Mouse (Mus musculus): ENCODE measurements around the gene Commd9.

Commd9 gene

GRCm38 (mm10) chr2:101885768-101886438 is at the start of gene Commd9:
Commd9 (plus strand) TSS chr2:101886247.
- DNase-seq (ENCODE audit: low spot score in 2 of 2): peak; percentile 90 to 94

- DNase-seq (ENCODE audit: low spot score in 2 of 2): no peak
Observed at GRCm38 (mm10) chr2:101842756-101843155, 43.3 kb upstream of the Commd9 start.

- no peak for DNase-seq (ENCODE audit: low spot score in 2 of 2)
Observed at GRCm38 (mm10) chr2:101854792-101855191, 31.3 kb upstream of the Commd9 start.

GRCm38 (mm10) chr2:101856174-101856573 is 29.9 kb upstream of the Commd9 start:
- no peak for DNase-seq (ENCODE audit: low spot score in 2 of 2)

- DNase-seq (ENCODE audit: low spot score in 2 of 2): no peak
Observed at GRCm38 (mm10) chr2:101860920-101861485, 25.0 kb upstream of the Commd9 start.

- no peak for DNase-seq (ENCODE audit: low spot score in 2 of 2)
Observed at GRCm38 (mm10) chr2:101862219-101863123, 23.6 kb upstream of the Commd9 start.

- no peak for DNase-seq (ENCODE audit: low spot score in 2 of 2)
Observed at GRCm38 (mm10) chr2:101868683-101869082, 17.4 kb upstream of the Commd9 start.

GRCm38 (mm10) chr2:101871179-101871578 is 14.9 kb upstream of the Commd9 start:
- no peak for DNase-seq (ENCODE audit: low spot score in 2 of 2)

GRCm38 (mm10) chr2:101881471-101882162 is 4.4 kb upstream of the Commd9 start:
- no peak for DNase-seq (ENCODE audit: low spot score in 2 of 2)

- no peak for DNase-seq (ENCODE audit: low spot score in 2 of 2)
Observed at GRCm38 (mm10) chr2:101882998-101883397, 3.0 kb upstream of the Commd9 start, which contains the start of gene Prr5l. Prr5l (minus strand) TSS chr2:101883027.

GRCm38 (mm10) chr2:101884286-101884685 is 1.8 kb upstream of the Commd9 start:
- DNase-seq (ENCODE audit: low spot score in 2 of 2): no peak

GRCm38 (mm10) chr2:101888886-101889285 is 2.8 kb downstream of the Commd9 start:
- DNase-seq (ENCODE audit: low spot score in 2 of 2): no peak

GRCm38 (mm10) chr2:101891143-101891542 is 5.1 kb downstream of the Commd9 start:
- no peak for DNase-seq (ENCODE audit: low spot score in 2 of 2)

GRCm38 (mm10) chr2:101894126-101894525 is 8.1 kb downstream of the Commd9 start:
- DNase-seq (ENCODE audit: low spot score in 2 of 2): no peak

GRCm38 (mm10) chr2:101896425-101897204 is 10.6 kb downstream of the Commd9 start:
- DNase-seq (ENCODE audit: low spot score in 2 of 2): no peak

GRCm38 (mm10) chr2:101902196-101902595 is 16.1 kb downstream of the Commd9 start:
- DNase-seq (ENCODE audit: low spot score in 2 of 2): no peak

- peak; percentile 69 to 78 for DNase-seq (ENCODE audit: low spot score in 2 of 2)
Observed at GRCm38 (mm10) chr2:101905534-101906378, 19.7 kb downstream of the Commd9 start.

GRCm38 (mm10) chr2:101906379-101906690 is 20.3 kb downstream of the Commd9 start:
- no peak for DNase-seq (ENCODE audit: low spot score in 2 of 2)

GRCm38 (mm10) chr2:101907386-101908022 is 21.5 kb downstream of the Commd9 start:
- DNase-seq (ENCODE audit: low spot score in 2 of 2): peak in 1 of 2 experiments; percentile 45

GRCm38 (mm10) chr2:101908773-101909172 is 22.7 kb downstream of the Commd9 start:
- peak; percentile 33 to 56 for DNase-seq (ENCODE audit: low spot score in 2 of 2)
